Mouse (Mus musculus) B cell, adult 2 months (primary cell): ENCODE data around the gene Gm973.
A peak's percentile ranks its signal among the peaks of the same experiment; 100 is the strongest.
"Not testable (repeated sequence)": the region's sequence is repeated elsewhere in the genome, so short reads cannot be mapped to it uniquely, and the experiment has no call there.

Experiments
- DNase-seq, 2 experiments: peaks; one replicate each; pipeline ENCODE4 v3.0.0; 2022

Gene Gm973

DNA sequence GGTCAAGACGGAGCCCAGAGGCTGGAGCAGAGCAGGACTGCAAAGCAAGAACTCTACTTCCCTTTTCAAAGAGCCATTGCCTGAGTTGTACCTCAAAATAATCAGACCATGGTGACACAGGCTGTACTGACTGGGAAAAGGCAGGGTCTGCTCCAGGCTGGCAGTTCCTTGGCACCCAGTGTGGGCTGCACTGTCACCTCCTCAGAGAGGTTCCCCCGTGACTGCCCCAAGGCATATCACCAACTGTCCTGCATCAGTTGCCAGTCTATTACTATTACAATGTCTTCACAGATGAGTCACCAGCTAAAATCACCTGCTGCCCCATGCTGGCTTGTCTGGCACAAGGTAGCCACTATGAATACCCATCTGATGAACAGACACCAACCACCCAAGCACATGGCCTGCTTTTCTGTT lies 77.6 kb downstream of the Gm973 start:
- DNase-seq: no peak

DNA sequence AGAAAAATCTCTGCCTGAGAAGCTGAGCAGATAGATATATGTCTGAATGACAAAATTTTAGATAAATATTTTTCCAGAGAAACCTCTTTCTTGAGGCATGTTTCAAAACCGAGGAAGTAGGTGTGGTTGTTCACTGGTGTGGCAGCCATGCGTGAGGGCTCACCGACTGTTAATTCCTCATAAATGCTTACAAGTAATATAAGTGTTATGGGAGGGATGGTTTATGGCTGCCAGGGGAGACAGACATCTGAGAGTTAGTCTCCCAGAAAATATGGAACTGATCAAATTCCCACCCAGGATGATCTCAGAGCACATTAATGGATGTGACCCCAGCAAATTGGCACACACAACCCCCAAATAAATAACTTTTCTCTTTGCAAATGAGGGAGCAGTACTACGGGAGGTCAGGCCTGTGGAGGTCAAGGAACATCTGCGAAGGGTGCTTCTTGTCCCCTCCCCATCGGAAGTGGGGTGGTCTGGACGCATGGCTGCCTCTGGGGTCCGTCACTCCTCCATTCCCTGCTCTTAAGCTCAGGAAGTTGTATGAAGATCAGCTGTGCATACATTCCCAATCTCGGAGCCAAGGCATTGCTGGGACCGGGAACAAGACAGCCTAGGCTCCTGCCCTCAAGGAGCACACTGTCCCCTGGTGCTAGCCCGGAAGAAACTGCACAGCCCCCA lies 78.7 kb downstream of the Gm973 start:
- DNase-seq: no peak

DNA sequence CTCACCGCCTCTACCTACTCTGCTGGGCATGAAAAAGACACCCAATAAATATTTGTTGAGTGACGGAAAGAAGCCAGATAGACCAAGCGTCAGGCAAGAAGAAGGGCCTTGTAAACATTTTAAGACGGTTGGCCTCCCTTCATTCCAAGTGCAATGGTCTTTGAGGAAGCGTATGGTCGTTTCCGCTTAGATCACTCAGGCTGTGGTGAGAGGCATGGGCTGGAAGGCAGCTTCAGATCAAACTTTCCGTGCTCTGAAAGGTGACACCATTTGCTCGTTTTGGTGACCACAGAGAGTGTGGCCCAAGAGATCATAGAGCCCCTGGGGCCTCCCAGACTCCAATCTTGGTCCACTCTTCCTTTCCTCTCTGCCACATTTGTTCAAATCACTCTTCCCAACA lies 79.5 kb downstream of the Gm973 start:
- no peak for DNase-seq

DNA sequence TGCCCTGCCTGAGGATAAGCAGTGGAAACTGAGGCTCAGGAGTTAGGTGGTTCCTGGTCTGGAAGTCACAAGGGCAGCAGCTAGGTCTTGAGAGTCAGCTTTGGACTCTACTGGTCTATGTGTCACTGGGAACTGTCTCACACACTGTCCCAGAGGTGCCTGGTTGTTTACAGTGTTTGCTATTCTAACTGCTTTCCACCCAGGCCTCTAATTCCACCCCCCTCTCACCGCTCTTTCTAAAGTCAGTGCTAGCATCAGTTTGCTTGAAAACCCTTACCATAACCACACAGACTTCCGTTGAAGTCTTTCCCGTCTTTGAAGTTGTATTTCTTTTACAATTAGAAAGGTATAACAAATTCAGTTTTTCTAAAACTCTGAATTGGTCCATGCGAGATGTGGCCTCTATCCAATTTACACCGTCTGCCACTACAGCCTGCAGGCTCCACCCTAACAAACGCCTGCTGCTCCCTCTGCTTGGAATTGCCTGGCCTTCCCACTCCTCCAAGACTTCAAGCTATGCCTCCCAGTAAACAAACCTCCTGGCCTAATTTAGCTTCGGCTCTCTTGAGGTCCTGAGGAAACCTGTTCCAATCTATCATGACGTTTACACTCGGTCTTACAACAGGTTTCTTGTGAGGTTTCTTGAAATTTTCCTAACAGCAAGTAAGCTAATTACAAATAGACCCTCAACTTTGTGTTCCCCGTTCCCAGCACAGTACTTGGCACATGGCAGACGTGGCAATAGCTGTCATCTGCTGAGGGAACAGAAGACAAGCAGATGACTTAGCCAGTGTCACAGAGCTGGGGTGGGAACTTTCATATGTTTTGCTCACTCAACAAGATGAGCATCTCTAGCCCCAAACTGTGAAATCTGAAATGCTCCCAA lies 86.7 kb downstream of the Gm973 start:
- DNase-seq: no peak

DNA sequence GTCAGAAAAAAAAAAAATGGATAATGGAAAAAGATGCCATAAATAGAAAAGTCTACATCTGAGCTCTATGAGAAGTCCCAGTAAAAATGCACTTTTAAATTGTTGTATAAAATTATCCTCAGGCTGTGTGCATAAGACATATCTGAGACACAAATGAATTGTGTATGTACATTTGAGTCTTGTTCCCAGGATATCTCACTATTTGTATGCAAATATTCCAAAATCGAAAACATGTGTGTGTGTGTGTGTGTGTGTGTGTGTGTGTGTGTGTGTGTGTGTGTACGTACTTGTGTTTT lies 87.3 kb downstream of the Gm973 start:
- DNase-seq: no peak

DNA sequence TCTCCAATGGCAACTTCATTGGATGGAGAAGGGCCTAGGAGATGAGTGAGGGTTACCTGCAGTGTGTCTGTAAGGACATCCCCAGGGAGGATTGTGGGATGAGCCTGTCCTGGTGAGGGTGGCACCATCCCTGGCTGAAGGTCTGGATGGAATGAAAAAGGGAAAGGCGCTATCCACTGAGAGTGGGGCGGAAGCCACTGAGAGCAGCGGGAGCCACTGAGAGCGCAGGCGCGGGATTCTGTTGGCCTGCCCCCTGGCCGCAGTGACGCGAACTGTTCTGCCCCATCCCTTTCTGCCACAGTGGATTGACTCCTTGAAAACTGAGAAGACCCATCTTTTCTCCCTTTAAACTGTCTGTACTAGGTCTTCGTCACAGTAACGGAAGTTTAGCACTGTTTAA lies 87.8 kb downstream of the Gm973 start:
- no peak for DNase-seq

DNA sequence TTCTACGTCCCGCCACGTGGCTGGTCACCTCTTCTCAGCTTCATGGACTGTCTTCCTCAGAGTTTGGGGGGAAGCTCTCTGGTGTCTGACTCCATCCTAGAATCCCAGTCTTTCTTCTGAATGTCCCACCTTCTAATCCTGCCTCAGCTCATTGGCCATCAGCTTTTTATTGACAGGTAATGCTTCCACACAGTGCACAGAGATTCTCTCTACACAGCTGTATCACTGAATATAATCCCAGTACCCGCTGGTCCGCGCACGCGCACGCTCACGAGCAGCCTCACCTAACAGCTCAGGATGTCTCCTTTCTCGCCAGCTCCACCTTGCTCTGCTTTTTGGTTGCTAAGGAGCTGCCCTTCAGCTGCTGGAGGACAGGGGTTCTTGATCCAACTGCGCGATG lies 90.4 kb downstream of the Gm973 start:
- no peak for DNase-seq

DNA sequence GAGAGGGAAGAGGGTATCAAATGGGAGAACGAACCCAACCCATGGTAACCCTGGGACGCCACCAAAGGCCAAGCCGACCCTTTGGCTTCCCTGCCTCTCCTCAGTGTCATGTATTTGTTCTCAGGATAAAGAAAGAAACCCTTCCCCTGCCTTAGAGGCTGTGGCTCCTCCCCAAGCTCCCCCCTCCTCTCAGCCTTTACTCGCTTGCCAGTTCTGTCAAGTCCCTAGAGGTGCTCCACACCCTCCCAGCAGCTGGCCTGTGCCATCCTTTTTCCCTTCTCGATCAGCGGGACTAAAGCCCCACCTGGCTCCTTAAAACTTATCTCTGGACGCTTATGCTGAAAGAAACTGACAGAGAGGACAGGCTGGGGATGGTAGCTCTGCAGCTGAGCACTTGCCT lies 91.0 kb downstream of the Gm973 start:
- no peak for DNase-seq

DNA sequence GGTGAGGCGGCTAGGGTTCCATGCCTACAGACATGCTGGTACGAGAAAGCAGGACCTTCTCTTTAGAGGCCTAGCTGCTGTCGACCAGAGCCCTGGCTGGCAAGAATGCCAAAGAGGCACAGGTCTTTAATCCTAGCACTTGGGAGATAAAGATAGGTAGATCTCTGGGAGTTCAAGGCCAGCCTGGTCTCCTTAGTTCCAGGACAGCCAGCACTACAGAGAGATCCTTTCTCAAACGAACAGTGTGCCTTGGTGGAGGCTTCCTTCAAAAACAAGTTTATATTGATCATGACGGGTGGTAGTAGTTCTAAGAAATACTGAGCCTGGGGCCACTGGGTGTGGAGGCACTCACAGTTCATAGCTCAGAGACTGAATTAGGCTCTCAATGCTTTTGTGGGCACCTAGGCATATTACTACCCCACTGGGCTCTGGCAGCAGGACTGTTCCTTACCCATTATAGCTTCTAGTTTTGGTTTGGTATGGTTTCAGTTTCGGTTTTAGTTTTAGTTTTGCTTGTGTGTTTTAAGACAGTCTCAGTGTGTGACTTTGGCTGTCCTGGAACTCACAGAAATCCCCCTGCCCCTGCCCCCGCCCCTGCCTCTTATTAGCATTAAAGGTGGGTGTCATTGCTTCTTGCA lies 92.2 kb downstream of the Gm973 start:
- peak in 1 of 2 experiments; percentile 6 for DNase-seq

DNA sequence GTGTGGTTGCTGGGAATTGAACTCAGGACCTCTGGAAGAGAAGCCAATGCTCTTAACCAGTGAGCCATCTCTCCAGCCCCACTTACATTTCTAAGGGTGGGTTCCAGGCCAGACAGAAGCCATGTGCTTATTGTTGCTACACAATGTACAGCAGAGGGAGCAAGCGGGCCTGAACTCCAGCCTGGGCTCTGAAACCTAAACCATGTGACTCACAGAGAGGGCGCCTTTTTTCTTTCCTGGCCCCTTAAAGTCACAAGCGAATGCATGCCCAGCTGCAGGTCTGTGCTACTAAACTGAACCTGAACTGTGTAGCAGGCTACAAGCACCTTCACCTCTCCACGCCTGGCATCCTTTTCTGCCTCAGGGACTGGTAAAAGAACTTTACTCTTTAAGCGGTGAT lies 92.9 kb downstream of the Gm973 start:
- DNase-seq: peak in 1 of 2 experiments; percentile 3

DNA sequence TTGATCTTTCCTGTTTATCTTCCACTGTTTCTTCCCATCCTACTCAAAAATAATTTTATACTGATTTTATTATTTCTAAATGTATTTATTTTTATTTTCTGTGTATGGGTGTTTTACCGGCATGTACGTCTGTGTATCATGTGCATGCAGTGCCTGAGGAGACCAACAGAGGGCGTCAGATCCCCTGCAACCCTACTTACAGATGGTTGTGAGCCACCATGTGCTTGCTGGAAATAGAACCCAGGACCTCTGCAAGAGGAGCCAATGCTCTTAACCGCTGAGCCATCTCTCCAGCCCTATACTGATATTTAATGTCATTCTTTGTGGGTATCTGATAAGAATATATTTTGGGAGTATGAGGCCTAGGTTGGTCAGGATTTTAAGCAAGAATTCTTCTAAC lies 93.4 kb downstream of the Gm973 start:
- peak; percentile 19 to 30 for DNase-seq

DNA sequence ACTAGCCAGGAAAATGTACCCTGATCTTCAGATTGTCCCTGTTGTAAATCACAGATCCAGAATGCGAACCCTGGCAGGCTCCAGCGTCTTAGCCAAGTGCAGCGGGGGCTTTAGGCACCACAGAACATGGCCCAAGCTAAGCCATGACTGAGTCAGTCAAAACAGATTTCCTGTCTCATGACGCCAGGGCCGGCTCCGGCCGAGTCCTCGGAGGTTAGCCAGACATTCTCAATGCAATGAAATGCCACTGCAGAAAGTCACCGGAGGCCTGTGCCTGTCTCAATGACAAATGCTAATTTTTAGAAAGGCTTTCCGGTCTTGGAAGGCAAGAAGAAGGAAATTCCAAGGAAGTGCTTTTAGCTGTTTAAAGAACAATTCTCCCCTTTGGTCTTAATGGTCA lies 93.8 kb downstream of the Gm973 start:
- no peak for DNase-seq

DNA sequence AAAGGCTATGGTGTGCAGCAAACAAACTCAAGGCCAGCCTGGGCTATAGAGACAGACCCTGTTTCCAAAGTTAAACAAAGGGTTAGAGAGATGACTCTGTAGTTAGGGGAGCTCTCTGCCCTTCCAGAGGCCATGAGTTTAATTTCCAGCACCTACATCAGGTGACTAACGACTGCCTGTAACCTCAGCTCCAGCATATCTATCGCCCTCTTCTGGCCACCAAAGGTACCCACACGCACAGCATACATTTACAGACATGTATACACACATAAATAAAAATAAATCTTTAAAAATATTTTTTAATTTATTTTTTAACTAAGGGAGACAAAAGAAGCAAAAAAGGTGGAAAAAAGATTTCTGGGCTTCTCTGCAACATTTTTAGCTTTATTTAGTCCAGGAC lies 94.9 kb downstream of the Gm973 start:
- no peak for DNase-seq

DNA sequence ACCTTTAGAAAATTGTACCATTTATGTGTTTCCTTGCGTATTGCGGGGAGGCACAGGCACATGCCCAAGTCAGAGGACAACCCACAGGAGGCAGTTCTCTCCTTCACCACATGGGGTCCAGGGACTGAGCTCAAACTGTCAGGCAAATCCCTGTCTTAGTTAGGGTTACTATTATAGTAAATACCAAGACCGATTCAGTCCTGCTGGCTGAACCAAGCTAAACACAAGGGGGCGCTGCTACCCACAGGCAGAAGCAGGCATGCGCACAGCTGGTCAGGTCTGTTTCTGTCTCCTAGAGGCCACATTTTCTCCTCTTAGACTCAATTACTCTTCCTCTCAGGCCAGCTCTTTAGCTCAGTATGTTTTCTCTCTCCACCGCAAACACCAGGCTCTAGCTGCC lies 97.7 kb downstream of the Gm973 start:
- DNase-seq: peak; percentile 55 to 61

DNA sequence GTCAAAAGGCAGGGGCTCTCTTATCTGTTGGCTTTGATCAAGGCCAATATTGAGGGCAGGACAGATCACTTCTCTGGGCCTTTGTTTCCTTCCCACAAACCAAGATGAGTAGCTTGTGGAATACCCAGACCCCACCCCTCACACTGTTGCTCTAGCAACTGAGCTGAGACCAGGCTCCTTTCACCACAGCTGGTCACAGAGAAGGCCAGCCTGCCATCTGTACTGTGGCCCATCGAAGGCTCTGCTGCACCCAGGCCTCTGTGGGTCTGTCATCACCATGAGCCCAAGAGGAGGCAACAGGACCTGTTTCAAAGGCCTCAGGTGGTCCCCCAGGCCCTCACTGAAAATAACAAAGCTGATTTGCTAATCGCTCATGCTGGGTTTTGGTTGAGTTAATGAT lies 99.0 kb downstream of the Gm973 start:
- no peak for DNase-seq

DNA sequence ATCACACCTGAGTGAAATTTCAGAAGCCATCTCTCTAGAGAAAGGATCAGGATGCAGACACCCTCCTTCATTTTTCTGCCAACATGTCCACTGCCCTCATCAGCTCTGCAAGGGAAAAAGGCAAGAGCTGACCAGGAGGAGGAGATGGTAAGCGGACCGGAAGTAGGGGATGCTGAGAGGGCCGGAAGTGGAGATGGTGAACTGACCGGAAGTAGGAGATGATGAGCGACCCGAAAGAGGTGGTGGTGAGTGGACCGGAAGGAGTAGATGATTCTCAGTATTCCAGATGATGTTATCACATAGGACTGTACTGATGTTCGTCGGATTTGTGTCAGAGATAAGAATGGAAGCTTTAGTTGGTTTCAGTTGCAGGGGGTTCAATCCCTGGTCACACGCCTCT lies 103.1 kb downstream of the Gm973 start:
- DNase-seq: no peak

DNA sequence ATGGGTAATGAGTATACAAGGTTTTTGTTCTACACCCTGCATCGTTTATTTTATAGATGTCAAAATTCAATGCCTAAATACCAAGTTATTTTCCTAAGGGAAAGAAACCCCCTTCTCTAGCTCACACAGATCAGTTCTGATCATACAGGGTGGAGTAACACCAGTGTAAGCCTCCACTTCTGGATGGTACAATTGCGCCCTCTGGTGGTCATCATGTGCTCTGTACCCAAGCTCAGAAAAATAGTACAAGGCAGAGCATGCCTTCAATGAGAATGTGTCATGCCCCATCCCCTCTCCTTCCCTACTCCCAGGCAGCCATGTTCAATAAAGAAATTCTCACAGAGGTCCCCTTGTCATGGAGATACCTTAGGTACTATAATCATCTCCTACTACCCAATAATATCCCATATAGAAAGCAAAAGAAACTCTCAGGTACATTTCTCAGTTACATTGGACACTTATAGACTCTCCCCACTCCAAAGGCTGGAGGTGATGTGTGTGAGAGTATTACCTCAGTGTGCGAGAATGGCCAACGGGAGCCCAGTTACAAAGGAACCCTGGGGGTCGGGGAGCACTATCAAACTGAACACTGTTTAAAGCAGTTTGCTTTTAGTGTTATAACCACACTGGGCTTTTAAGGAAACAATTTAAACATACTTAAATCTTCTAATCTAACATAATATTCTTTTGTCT lies 107.4 kb downstream of the Gm973 start:
- DNase-seq: peak; percentile 72 to 74

DNA sequence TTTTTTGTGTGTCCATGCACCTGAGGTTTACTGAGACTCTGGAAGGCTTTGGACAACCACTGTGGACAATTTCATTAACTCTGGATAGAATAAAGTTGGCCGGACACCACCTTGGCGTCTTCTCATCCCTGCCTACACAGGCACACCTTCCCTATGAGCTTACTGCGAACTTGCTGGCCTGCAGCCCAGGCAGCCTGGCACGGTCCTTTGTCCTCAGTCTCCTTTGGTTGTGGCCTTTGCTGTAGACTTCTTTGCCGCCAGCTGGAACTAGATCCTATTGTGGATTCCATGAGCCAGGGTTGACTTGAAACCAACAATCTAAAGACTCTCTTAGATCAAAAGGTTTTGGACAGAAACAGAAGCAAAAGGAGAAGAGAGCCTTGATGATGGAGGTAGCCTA lies 109.3 kb downstream of the Gm973 start:
- DNase-seq: no peak

DNA sequence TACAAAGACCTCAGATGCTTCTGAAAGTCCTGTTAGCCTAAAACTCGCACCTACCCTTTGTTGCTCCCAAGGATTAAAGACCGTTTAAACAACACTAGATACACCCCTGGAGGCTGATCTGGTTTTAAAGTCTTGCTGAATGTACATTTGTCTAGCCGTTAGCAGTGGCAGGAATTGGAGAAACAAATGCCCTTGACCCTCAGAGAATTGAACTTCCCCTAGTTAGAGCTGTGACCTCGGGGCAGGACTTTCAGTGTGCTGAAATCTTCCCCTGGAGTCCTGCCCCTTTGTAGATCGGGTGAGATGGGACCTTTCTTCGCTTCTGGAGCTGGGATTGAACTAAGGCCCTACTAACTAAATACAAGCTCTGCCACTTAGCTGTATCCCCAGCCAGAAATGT lies 113.1 kb downstream of the Gm973 start:
- DNase-seq: no peak

DNA sequence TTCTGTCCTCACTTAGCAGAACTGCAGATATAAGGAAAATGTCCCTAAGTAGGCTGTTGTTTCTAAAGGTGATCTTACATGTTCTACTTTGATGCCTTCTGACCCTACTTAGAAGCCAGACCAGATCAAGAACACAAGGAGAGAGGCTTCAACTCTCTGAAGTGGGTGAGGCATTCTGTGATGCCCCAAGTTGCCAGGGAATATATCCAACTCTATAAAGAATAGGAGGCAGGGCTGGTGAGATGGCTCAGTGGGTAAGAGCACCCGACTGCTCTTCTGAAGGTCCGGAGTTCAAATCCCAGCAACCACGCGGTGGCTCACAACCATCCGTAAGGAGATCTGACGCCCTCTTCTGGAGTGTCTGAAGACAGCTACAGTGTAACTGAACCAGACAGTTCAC lies 114.3 kb downstream of the Gm973 start:
- not testable (repeated sequence) for DNase-seq

DNA sequence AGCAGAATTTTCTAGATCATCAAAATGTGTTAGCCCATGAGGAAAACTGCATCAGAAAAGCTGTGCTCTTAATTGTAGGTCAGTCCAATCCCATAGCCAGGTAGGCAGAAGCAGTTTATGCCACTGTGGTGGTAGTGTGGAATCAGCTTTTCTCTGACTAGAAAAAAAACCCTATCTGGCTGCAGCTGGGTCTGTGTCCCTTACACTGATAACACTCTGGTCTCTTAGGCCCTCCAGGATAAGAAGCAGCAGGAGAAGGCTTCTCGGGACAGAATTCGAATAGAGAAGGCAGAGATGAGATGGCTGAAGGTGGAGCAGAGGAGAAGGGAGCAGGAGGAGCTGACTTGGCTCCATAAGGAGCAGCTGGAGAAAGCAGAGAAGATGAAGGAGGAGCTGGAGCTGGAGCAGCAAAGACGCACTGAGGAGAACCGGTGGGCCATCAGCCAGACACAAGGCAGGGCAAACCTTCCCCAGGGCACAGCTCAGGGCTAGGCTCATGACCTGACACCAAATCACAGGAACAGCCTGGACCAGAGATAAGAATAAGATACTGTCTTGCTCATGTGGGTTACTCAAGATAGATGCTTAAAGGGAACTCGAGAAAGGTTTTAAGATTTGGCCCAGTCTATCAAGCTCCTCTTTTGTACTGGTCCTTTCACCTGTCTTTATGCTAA lies 116.1 kb downstream of the Gm973 start:
- DNase-seq: no peak

DNA sequence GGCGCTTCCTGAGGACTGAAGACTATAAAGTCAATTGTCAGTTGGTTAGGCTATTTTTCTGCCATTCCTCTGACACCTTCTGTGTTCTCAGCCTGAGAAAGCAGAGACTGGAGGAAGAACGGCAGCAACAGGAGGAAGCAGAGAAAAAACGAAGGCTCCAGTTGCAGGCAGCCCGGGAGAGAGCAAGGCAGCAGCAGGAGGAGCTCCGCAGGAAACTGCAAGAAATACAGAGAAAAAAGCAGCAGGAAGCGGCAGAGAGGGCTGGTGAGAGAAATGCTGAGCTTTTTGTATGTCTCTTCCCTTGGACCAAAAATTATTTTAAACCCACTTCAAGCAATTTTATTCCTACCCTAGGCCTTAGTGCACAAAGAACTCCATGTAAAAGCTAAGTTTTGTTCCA lies 117.0 kb downstream of the Gm973 start:
- no peak for DNase-seq

DNA sequence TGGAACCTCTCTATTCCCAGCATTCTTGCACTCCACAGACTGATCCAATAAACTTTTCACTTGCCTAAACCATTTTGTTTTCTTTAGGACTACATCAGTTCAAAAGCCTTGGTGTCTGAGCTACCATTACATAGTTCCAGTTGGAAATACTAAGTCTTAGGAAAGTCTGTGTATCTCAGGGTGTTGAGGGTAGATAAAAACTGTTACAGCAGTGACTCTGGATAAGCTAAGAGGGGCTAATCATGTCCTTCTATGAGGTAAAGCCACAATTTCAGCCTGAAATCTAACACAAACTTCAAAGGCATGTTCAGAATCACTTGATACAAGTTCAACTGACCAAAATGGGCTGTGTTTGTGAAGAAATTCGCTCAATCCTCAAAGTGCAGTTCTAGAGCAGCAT lies 120.3 kb downstream of the Gm973 start:
- no peak for DNase-seq
